Mouse (Mus musculus): ENCODE data around the gene Sox4. TPM values are rescaled to one million over a fixed set of nuclear protein-coding genes. Genes with fewer than 3 reads are reported as not detected.

Gene Sox4
- total and polyA plus RNA-seq, 2 experiments from 2014 or later = 44.5 to 87.0 TPM

GRCm38 (mm10) chr13:28930364-28930763, 23.1 kb downstream of the Sox4 start:
- no peaks in the 10 kb centered on the region for H3K9me3 ChIP-seq (replicated peaks; ENCODE audit: control insufficient read depth, low read length)
- H3K4me2 ChIP-seq (ENCODE audit: low read depth, low read length) = no peak overlapping the region
- H3K36me3 ChIP-seq (replicated peaks; ENCODE audit: control insufficient read depth, insufficient read depth, low read length) = no peaks in the 10 kb centered on the region
- ATAC-seq (ENCODE audit: insufficient read depth, low read depth) = no peak
- 73% methylated on average over 4 of the region's 4 CpGs for whole genome bisulfite sequencing
- H3K27me3 ChIP-seq (ENCODE audit: control insufficient read depth, insufficient read depth, low read length) = no peaks in the 10 kb centered on the region
- H3K4me1 ChIP-seq (ENCODE audit: control insufficient read depth, insufficient read depth) = no peaks in the 10 kb centered on the region
- H3K4me3 ChIP-seq (ENCODE audit: low read depth, low read length) = no peak overlapping the region
- no peak for TF ChIP-seq EP300 (IDR thresholded peaks at IDR 0.05; ENCODE audit: low read depth)
- no peak for TF ChIP-seq CTCF (IDR thresholded peaks at IDR 0.05; ENCODE audit: low read depth)
- no peak for DNase-seq (ENCODE audit: low spot score)
- H3K27ac ChIP-seq (ENCODE audit: low read depth) = no peak overlapping the region
- H3K9ac ChIP-seq (replicated peaks; ENCODE audit: low read depth, low read length) = no peak overlapping the region

GRCm38 (mm10) chr13:28929936-28930335, 23.6 kb downstream of the Sox4 start:
- no peak for DNase-seq (ENCODE audit: low spot score)
- no peak overlapping the region for H3K9ac ChIP-seq (replicated peaks; ENCODE audit: low read depth, low read length)
- 52% methylated on average over 3 of the region's 3 CpGs for WGBS
- H3K4me1 ChIP-seq (ENCODE audit: control insufficient read depth, insufficient read depth) = no peaks in the 10 kb centered on the region
- TF ChIP-seq EP300 (IDR thresholded peaks at IDR 0.05; ENCODE audit: low read depth) (no peak), CTCF (IDR thresholded peaks at IDR 0.05; ENCODE audit: low read depth) (no peak)
- no peaks in the 10 kb centered on the region for H3K27me3 ChIP-seq (ENCODE audit: control insufficient read depth, insufficient read depth, low read length)
- no peaks in the 10 kb centered on the region for H3K9me3 ChIP-seq (replicated peaks; ENCODE audit: control insufficient read depth, low read length)
- ATAC-seq (ENCODE audit: insufficient read depth, low read depth) = no peak
- H3K27ac ChIP-seq (ENCODE audit: low read depth) = no peak overlapping the region
- no peak overlapping the region for H3K4me2 ChIP-seq (ENCODE audit: low read depth, low read length)
- no peak overlapping the region for H3K4me3 ChIP-seq (ENCODE audit: low read depth, low read length)
- H3K36me3 ChIP-seq (replicated peaks; ENCODE audit: control insufficient read depth, insufficient read depth, low read length) = no peaks in the 10 kb centered on the region

- WGBS = 97% methylated on average over 3 of the region's 3 CpGs
- no peaks in the 10 kb centered on the region for H3K9me3 ChIP-seq (replicated peaks; ENCODE audit: control insufficient read depth, low read length)
Observed at GRCm38 (mm10) chr13:28923136-28923535, 30.4 kb downstream of the Sox4 start.

GRCm38 (mm10) chr13:28917379-28918250, 35.9 kb downstream of the Sox4 start:
- WGBS = 76% methylated on average over 10 of the region's 10 CpGs
- ATAC-seq (ENCODE audit: insufficient read depth, low read depth) (no peak), DNase-seq (ENCODE audit: low spot score) (no peak)
- Histone ChIP-seq H3K4me3 (ENCODE audit: low read depth, low read length) (no peak overlapping the region), H3K36me3 (replicated peaks; ENCODE audit: control insufficient read depth, insufficient read depth, low read length) (no peaks in the 10 kb centered on the region), H3K9ac (replicated peaks; ENCODE audit: low read depth, low read length) (no peak overlapping the region), H3K4me1 (ENCODE audit: control insufficient read depth, insufficient read depth) (no peaks in the 10 kb centered on the region), H3K9me3 (replicated peaks; ENCODE audit: control insufficient read depth, low read length) (no peaks in the 10 kb centered on the region), H3K27ac (ENCODE audit: low read depth) (no peak overlapping the region), H3K4me2 (ENCODE audit: low read depth, low read length) (no peak overlapping the region), H3K27me3 (ENCODE audit: control insufficient read depth, insufficient read depth, low read length) (no peaks in the 10 kb centered on the region)
- no peak for TF ChIP-seq EP300 (IDR thresholded peaks at IDR 0.05; ENCODE audit: low read depth)

More at GRCm38 (mm10) chr13:28923136-28923535, 30.4 kb downstream of the Sox4 start:
- H3K27me3 ChIP-seq (ENCODE audit: control insufficient read depth, insufficient read depth, low read length) = no peaks in the 10 kb centered on the region
- H3K4me2 ChIP-seq (ENCODE audit: low read depth, low read length) = no peak overlapping the region
- no peak overlapping the region for H3K9ac ChIP-seq (replicated peaks; ENCODE audit: low read depth, low read length)
- no peaks in the 10 kb centered on the region for H3K36me3 ChIP-seq (replicated peaks; ENCODE audit: control insufficient read depth, insufficient read depth, low read length)
- ATAC-seq (ENCODE audit: insufficient read depth, low read depth) (no peak), DNase-seq (ENCODE audit: low spot score) (no peak)
- H3K4me1 ChIP-seq (ENCODE audit: control insufficient read depth, insufficient read depth) = no peaks in the 10 kb centered on the region
- TF ChIP-seq CTCF (IDR thresholded peaks at IDR 0.05; ENCODE audit: low read depth) (no peak), EP300 (IDR thresholded peaks at IDR 0.05; ENCODE audit: low read depth) (no peak)
- H3K27ac ChIP-seq (ENCODE audit: low read depth) = no peak overlapping the region
- no peak overlapping the region for H3K4me3 ChIP-seq (ENCODE audit: low read depth, low read length)

- H3K27me3 ChIP-seq (ENCODE audit: control insufficient read depth, insufficient read depth, low read length) = no peaks in the 10 kb centered on the region
Observed at GRCm38 (mm10) chr13:28913656-28914055, 39.9 kb downstream of the Sox4 start.

More at GRCm38 (mm10) chr13:28913656-28914055, 39.9 kb downstream of the Sox4 start:
- Histone ChIP-seq H3K4me1 (ENCODE audit: control insufficient read depth, insufficient read depth) (no peaks in the 10 kb centered on the region), H3K27ac (ENCODE audit: low read depth) (no peak overlapping the region), H3K4me3 (ENCODE audit: low read depth, low read length) (no peak overlapping the region), H3K9me3 (replicated peaks; ENCODE audit: control insufficient read depth, low read length) (no peaks in the 10 kb centered on the region), H3K4me2 (ENCODE audit: low read depth, low read length) (no peak overlapping the region), H3K36me3 (replicated peaks; ENCODE audit: control insufficient read depth, insufficient read depth, low read length) (no peaks in the 10 kb centered on the region), H3K9ac (replicated peaks; ENCODE audit: low read depth, low read length) (no peak overlapping the region)
- DNase-seq (ENCODE audit: low spot score) = no peak
- 80% methylated on average over 6 of the region's 6 CpGs for WGBS
- ATAC-seq (ENCODE audit: insufficient read depth, low read depth) = no peak
- no peak for TF ChIP-seq EP300 (IDR thresholded peaks at IDR 0.05; ENCODE audit: low read depth)
- TF ChIP-seq CTCF (IDR thresholded peaks at IDR 0.05; ENCODE audit: low read depth) = no peak
